11 mouse cellular contexts compared by ENCODE assay signal in genomic region chr11:109641498-109642222, GRCm38 (mm10). TPM values are rescaled to one million over a fixed set of nuclear protein-coding genes. Genes with fewer than 3 reads are reported as not detected.
DNase-seq lines count a peak whose midpoint lies in the region; ATAC-seq and TF ChIP-seq lines count a peak whose summit lies in the region.
"Had no signal": no experiment of that assay in that cellular context is flagged by ENCODE, and none has a peak within 500 bp of the region (broad histone marks: within the 10 kb centered on the region; RNA-seq: fewer than 3 reads in every experiment).

No protein-coding gene starts in this region.

- peak overlapping the region; percentile 30 for H3K4me2 ChIP-seq in myocyte (ENCODE audit: low read depth)
- H3K4me2 ChIP-seq: neural tube, embryonic 13.5 days had no signal

- no peak for ATAC-seq in erythroblast, adult 5-6 weeks (replicated peaks; ENCODE audit: low FRiP score, poor library complexity, severe bottlenecking)
- ATAC-seq: forebrain, postnatal 0 days; hindbrain, postnatal 0 days had no signal

- no peak overlapping the region for H3K4me3 ChIP-seq in heart, adult 2 months
- H3K4me3 ChIP-seq in myocyte = no peak overlapping the region
- H3K4me3 ChIP-seq: neural tube, embryonic 13.5 days had no signal

- H3K79me2 ChIP-seq in heart, adult 2 months (replicated peaks; ENCODE audit: control insufficient read depth, insufficient read depth, low read length) = no peaks in the 10 kb centered on the region
- no peaks in the 10 kb centered on the region for H3K79me2 ChIP-seq in myocyte (ENCODE audit: control insufficient read depth, insufficient read depth)

- H3K27ac ChIP-seq in heart, adult 2 months = peak overlapping the region; percentile 86
- H3K27ac ChIP-seq: hindbrain, postnatal 0 days; neural tube, embryonic 13.5 days had no signal

- no peaks in the 10 kb centered on the region for H3K27me3 ChIP-seq in heart, adult 2 months (ENCODE audit: control insufficient read depth, insufficient read depth, low read length)
- no peaks in the 10 kb centered on the region for H3K27me3 ChIP-seq in myocyte (ENCODE audit: control insufficient read depth, insufficient read depth, insufficient read length)
- H3K27me3 ChIP-seq: neural tube, embryonic 13.5 days had no signal

- peaks cover 11% of the 10 kb centered on the region for H3K4me1 ChIP-seq in heart, adult 2 months (ENCODE audit: control insufficient read depth, insufficient read depth, low read length)
- H3K4me1 ChIP-seq: neural tube, embryonic 13.5 days had no signal

- no peak for TF ChIP-seq CTCF in heart, adult 2 months (IDR thresholded peaks at IDR 0.05)

- no peak overlapping the region for H3ac ChIP-seq in myocyte (ENCODE audit: control insufficient read depth, insufficient read length)

- TF ChIP-seq POLR2A in heart, adult 2 months (IDR thresholded peaks at IDR 0.05; ENCODE audit: insufficient read depth, low read depth, low read length) = no peak
- TF ChIP-seq POLR2A in myocyte (IDR thresholded peaks at IDR 0.05; ENCODE audit: insufficient read length, low read depth) = no peak

- 34% methylated on average over 5 of the region's 5 CpGs for WGBS in heart, adult 2 months

- H3K36me3 ChIP-seq in heart, adult 2 months (ENCODE audit: control insufficient read depth, insufficient read depth, low read length) = peaks cover 6% of the 10 kb centered on the region; the same call in 1 of the 2 replicates
- no peaks in the 10 kb centered on the region for H3K36me3 ChIP-seq in myocyte (ENCODE audit: control insufficient read depth, insufficient read depth)
- H3K36me3 ChIP-seq: neural tube, embryonic 13.5 days had no signal

- peak; percentile 79 to 95 for DNase-seq in adrenal gland, adult (ENCODE audit: inconsistent age in 2 of 2, low spot score in 1 of 2)
- no peak for DNase-seq in adrenal gland, postnatal 4 days (ENCODE audit: low spot score in 2 of 2)
- DNase-seq in heart, adult 2 months = peak; percentile 48 to 77
- peak; percentile 63 to 85 for DNase-seq in kidney, adult 8-10 months
- DNase-seq in left cerebral cortex, postnatal 25 days (ENCODE audit: low spot score in 2 of 2) = no peak
- no peak for DNase-seq in cerebellum, adult 9-11 months
- DNase-seq: forebrain, postnatal 0 days had no signal

- no peak for TF ChIP-seq EP300 in heart, adult 2 months (IDR thresholded peaks at IDR 0.05; ENCODE audit: insufficient read depth, low read depth, low read length)

- no peak overlapping the region for H3K9ac ChIP-seq in heart, adult 2 months (ENCODE audit: low read depth, low read length)
- H3K9ac ChIP-seq: forebrain, postnatal 0 days; neural tube, embryonic 13.5 days had no signal

- intact Hi-C loops in heart, adult 2 months (cut with DNase I) = no loop called here
- intact Hi-C loops in left cerebral cortex, postnatal 25 days (cut with DNase I) = no loop called here

TF ChIP-seq in myocyte, 11 proteins besides CTCF, POLR2A, EP300 and RAD21:
- TF ChIP-seq CEBPB (IDR thresholded peaks at IDR 0.05; ENCODE audit: insufficient read depth, poor library complexity, severe bottlenecking) = no peak
- TF ChIP-seq SRF (IDR thresholded peaks at IDR 0.05; ENCODE audit: control insufficient read depth, insufficient read length, low read depth) = no peak
- no peak for TF ChIP-seq TCF12 (IDR thresholded peaks at IDR 0.05; ENCODE audit: insufficient read depth, poor library complexity, severe bottlenecking)
- no peak for TF ChIP-seq USF1 (IDR thresholded peaks at IDR 0.05; ENCODE audit: low read depth)
- no peak for TF ChIP-seq MYOD1 (IDR thresholded peaks at IDR 0.05; ENCODE audit: control insufficient read depth in 1 of 3, insufficient read length in 2 of 3, low read depth in 2 of 3)
- no peak for TF ChIP-seq POLR2AphosphoS2 (IDR thresholded peaks at IDR 0.05; ENCODE audit: insufficient read length, low read depth)
- no peak for TF ChIP-seq E2F4 (IDR thresholded peaks at IDR 0.05; ENCODE audit: insufficient read depth)
- no peak for TF ChIP-seq MAX (IDR thresholded peaks at IDR 0.05; ENCODE audit: low read depth)
- TF ChIP-seq REST (IDR thresholded peaks at IDR 0.05; ENCODE audit: insufficient read depth, insufficient read length) = no peak
- TF ChIP-seq TCF3 (IDR thresholded peaks at IDR 0.05; ENCODE audit: insufficient read length, low read depth) = no peak
- no peak for TF ChIP-seq MYOG (IDR thresholded peaks at IDR 0.05; ENCODE audit: control insufficient read depth in 1 of 3, insufficient read depth in 1 of 3, insufficient read length in 2 of 3, low read depth in 2 of 3)
TF ChIP-seq in myocyte: peak in this region for 0.

RNA-seq across cellular contexts. Expression of gene Prkar1a, which starts 7.5 kb away (rescaled TPM):
- 100 to 1,000 TPM; 428 to 430 TPM for total RNA-seq in adrenal gland, postnatal 4 days (2021)
- 100 to 1,000 TPM; 363 to 378 TPM for total RNA-seq in heart, adult 2 months (2021)
- 169 and 248 TPM in 2 replicates for polyA plus RNA-seq in heart, adult 2 months (2012; rRNA removed)
- 406 TPM for polyA plus RNA-seq in myocyte (2012; fragmentation: generic; extraction: Trizol)
- total RNA-seq in left cerebral cortex, postnatal 25 days (2021) = 100 to 1,000 TPM; 561 to 584 TPM
- total RNA-seq in erythroblast, adult 5-6 weeks (2015; ENCODE audit: low replicate concordance) = 30.0 and 33.6 TPM in 2 replicates
- total RNA-seq in erythroblast, adult 5-6 weeks (2017; ENCODE audit: low replicate concordance) = 20.4 and 23.6 TPM in 2 replicates

RNA-seq across cellular contexts. Expression of gene Wipi1, which starts 29.9 kb away (rescaled TPM):
- 10 to 100 TPM; 51.9 to 53.1 TPM for total RNA-seq in adrenal gland, postnatal 4 days (2021)
- 100 to 1,000 TPM in 1 of 2 experiments, 10 to 100 TPM in 1; 92.3 to 110 TPM for total RNA-seq in heart, adult 2 months (2021)
- polyA plus RNA-seq in heart, adult 2 months (2012; rRNA removed) = 74.6 and 85.7 TPM in 2 replicates
- 71.9 TPM for polyA plus RNA-seq in myocyte (2012; fragmentation: generic; extraction: Trizol)
- total RNA-seq in left cerebral cortex, postnatal 25 days (2021) = 10 to 100 TPM; 21.3 TPM
- total RNA-seq in erythroblast, adult 5-6 weeks (2015; ENCODE audit: low replicate concordance) = 20.1 and 24.0 TPM in 2 replicates
- 21.0 and 25.6 TPM in 2 replicates for total RNA-seq in erythroblast, adult 5-6 weeks (2017; ENCODE audit: low replicate concordance)

Comparison
In these comparisons a context has a peak if more than half of its experiments do, and no peak if none do; other contexts are left out.
1. DNase-seq: peak in adrenal gland, adult (2 of 2), heart, adult 2 months (2 of 2) and kidney, adult 8-10 months (2 of 2); none in adrenal gland, postnatal 4 days (0 of 2), left cerebral cortex, postnatal 25 days (0 of 2) and cerebellum, adult 9-11 months (single experiment).
2. RNA of gene Prkar1a, which starts 7.5 kb away (total RNA-seq): 561 to 584 TPM in left cerebral cortex, postnatal 25 days, 428 to 430 TPM in adrenal gland, postnatal 4 days and 363 to 378 TPM in heart, adult 2 months; 20.4 to 33.6 TPM in erythroblast, adult 5-6 weeks; every median in the first group is over 10 times any median in the second.